10 mouse cellular contexts compared by ENCODE assay signal in genomic region chr16:86252630-86253029, GRCm38 (mm10).
DNase-seq lines count a peak whose midpoint lies in the region.
"Had no signal": no experiment of that assay in that cellular context is flagged by ENCODE, and none has a peak within 500 bp of the region (broad histone marks: within the 10 kb centered on the region; RNA-seq: fewer than 3 reads in every experiment).

No protein-coding gene starts in this region.

- peak; percentile 40 for DNase-seq in kidney, adult 9 months
- DNase-seq in kidney, adult 18-20 months, result no peak
- peak; percentile 49 for DNase-seq in 3T3-L1 (ENCODE audit: low read depth, low spot score)
- peak; percentile 76 for DNase-seq in heart, adult 8-10 months (ENCODE audit: low spot score)
- DNase-seq in kidney, postnatal 10 days, result peak; percentile 10
- no peak for DNase-seq in urinary bladder, postnatal 14 days (ENCODE audit: low spot score)
- DNase-seq in right cerebral cortex, postnatal 14 days, result no peak
- DNase-seq: cerebellum, adult 9-11 months; layer of hippocampus, postnatal 36 days; thymus, adult 18-20 months had no signal

Comparison
In these comparisons a context has a peak if more than half of its experiments do, and no peak if none do; other contexts are left out.
1. DNase-seq: peak in kidney, adult 9 months (single experiment), 3T3-L1 (single experiment), heart, adult 8-10 months (single experiment) and kidney, postnatal 10 days (single experiment); none in kidney, adult 18-20 months (single experiment), urinary bladder, postnatal 14 days (single experiment) and right cerebral cortex, postnatal 14 days (single experiment).